Mouse (Mus musculus) embryonic facial prominence, embryonic 14.5 days (tissue): ENCODE measurements around the gene BC030499. TPM values are rescaled to one million over a fixed set of nuclear protein-coding genes. Genes with fewer than 3 reads are reported as not detected.
A peak's percentile ranks its signal among the peaks of the same experiment; 100 is the strongest.

Experiments used
- ATAC-seq: fragments of 200-750 bp; cut with Nextera tagmentation; 2 replicates; pipeline ENCODE4 v1.8.0; 2017; ENCODE audit warnings: low read depth, moderate number of reproducible peaks, moderate TSS enrichment
- DNase-seq: peaks from one replicate; pipeline ENCODE4 v3.0.0-alpha.2; 2015; ENCODE audit warnings: low spot score
- H3K27ac ChIP-seq: fragments of 300-500 bp; sonication (generic); replicated peaks from 2 replicates; pipeline ENCODE4 v1.5.1; 2014; ENCODE audit warnings: low read depth, mild to moderate bottlenecking, low read length, moderate library complexity
- H3K27me3 ChIP-seq: fragments of 300-500 bp; sonication (generic); replicated peaks from 2 replicates; pipeline ENCODE4 v1.6.1; 2014; ENCODE audit warnings: low read length; ENCODE audit not compliant: control insufficient read depth, insufficient read depth
- H3K36me3 ChIP-seq: fragments of 300-500 bp; sonication (generic); 2 replicates; pipeline ENCODE4 v1.6.1; 2014; ENCODE audit warnings: low read length, mixed read lengths; ENCODE audit not compliant: control insufficient read depth, insufficient read depth
- H3K4me1 ChIP-seq: fragments of 300-500 bp; sonication (generic); 2 replicates; pipeline ENCODE4 v1.6.1; 2014; ENCODE audit warnings: antibody characterized with exemption, low read length; ENCODE audit not compliant: control insufficient read depth, insufficient read depth
- H3K4me2 ChIP-seq: fragments of 300-500 bp; sonication (generic); 2 replicates; pipeline ENCODE4 v1.6.1; 2014; ENCODE audit warnings: low read depth, mild to moderate bottlenecking, low read length, moderate library complexity, mixed read lengths
- H3K4me3 ChIP-seq: fragments of 300-500 bp; sonication (generic); 2 replicates; pipeline ENCODE4 v1.5.1; 2014; ENCODE audit warnings: low read depth, mild to moderate bottlenecking, low read length
- H3K9ac ChIP-seq: fragments of 300-500 bp; sonication (generic); 2 replicates; pipeline ENCODE4 v1.6.1; 2014; ENCODE audit warnings: low read depth, mild to moderate bottlenecking, low read length, moderate library complexity, mixed read lengths
- H3K9me3 ChIP-seq: fragments of 300-500 bp; sonication (generic); 2 replicates; pipeline ENCODE4 v1.6.1; 2016; ENCODE audit warnings: low read length; ENCODE audit not compliant: control insufficient read depth
- WGBS: fragments of 180-500 bp; shearing (Covaris S2); extraction: QIAGEN DNeasy Blood & Tissue Kit; methylation state at CpG from one replicate; pipeline ENCODE4 v1.1.7; 2014; 5-methylcytosine and 5-hydroxymethylcytosine counted together
- polyA plus RNA-seq: library from polyadenylated mRNA; unstranded; fragments of >200 nt; fragmentation: Nextera tagmentation; extraction: Ambion mirVana; gene quantifications from 2 replicates; pipeline ENCODE4 v1.2.1, GENCODE M21; 2014

The BC030499 gene
- polyA plus RNA-seq, 1 experiment from 2014 or later, result 0.11 TPM

GRCm38 (mm10) chr11:78322076-78322831, 31.6 kb downstream of the BC030499 start:
- H3K4me3 ChIP-seq, result peak overlapping the region; percentile 28; the same call in 1 of the 2 replicates
- H3K27me3 ChIP-seq, result no peaks in the 10 kb centered on the region
- 29% methylated on average over 2 of the region's 2 CpGs for WGBS
- peaks cover 42% of the 10 kb centered on the region for H3K36me3 ChIP-seq
- H3K4me2 ChIP-seq, result peak overlapping the region; percentile 49
- peaks cover 11% of the 10 kb centered on the region for H3K4me1 ChIP-seq
- DNase-seq (peak; percentile 76), ATAC-seq (peak; percentile 13; the same call in 1 of the 2 replicates)
- H3K9me3 ChIP-seq, result no peaks in the 10 kb centered on the region
- no peak overlapping the region for H3K9ac ChIP-seq
- peak overlapping the region; percentile 36 for H3K27ac ChIP-seq

- H3K4me3 ChIP-seq, result peak within 1 kb of the TSS; percentile 28
- H3K27ac ChIP-seq, result peak within 1 kb of the TSS; percentile 36
- H3K4me1 ChIP-seq, result peaks cover 11% of the 10 kb centered on the region
- peak; percentile 93 for ATAC-seq
- H3K36me3 ChIP-seq, result peaks cover 36% of the 10 kb centered on the region
- DNase-seq, result peak; percentile 96
- 0 out of 2 replicates have a peak within 1 kb of the TSS, but pooled peaks have one; percentile 30 for H3K9ac ChIP-seq
- WGBS, result 2% methylated on average over 15 of the region's 15 CpGs
- H3K4me2 ChIP-seq, result peak within 1 kb of the TSS; percentile 49
- no peaks in the 10 kb centered on the region for H3K9me3 ChIP-seq
- no peaks in the 10 kb centered on the region for H3K27me3 ChIP-seq
These were observed 32.2 kb downstream of the BC030499 start, which contains the start of gene Aldoc for GRCm38 (mm10) chr11:78322860-78323259. Gene Aldoc, plus strand, starts transcription at chr11:78322968.

GRCm38 (mm10) chr11:78324000-78324785, 33.6 kb downstream of the BC030499 start:
- Histone ChIP-seq H3K4me1 (peaks cover 14% of the 10 kb centered on the region), H3K9ac (no peak overlapping the region), H3K27me3 (no peaks in the 10 kb centered on the region), H3K27ac (no peak overlapping the region), H3K4me2 (0 out of 2 replicates have a peak overlapping the region, but pooled peaks have one; percentile 49), H3K36me3 (peaks cover 22% of the 10 kb centered on the region), H3K9me3 (no peaks in the 10 kb centered on the region), H3K4me3 (no peak overlapping the region)
- no peak for ATAC-seq
- DNase-seq, result peak; percentile 30
- WGBS, result 89% methylated on average over 15 of the region's 15 CpGs

- H3K4me2 ChIP-seq, result no peak overlapping the region
- H3K4me1 ChIP-seq, result peaks cover 15% of the 10 kb centered on the region
- H3K27me3 ChIP-seq, result no peaks in the 10 kb centered on the region
- H3K27ac ChIP-seq, result no peak overlapping the region
- no peak overlapping the region for H3K9ac ChIP-seq
- WGBS, result 95% methylated on average over 12 of the region's 12 CpGs
- H3K4me3 ChIP-seq, result no peak overlapping the region
- H3K9me3 ChIP-seq, result no peaks in the 10 kb centered on the region
- no peak for DNase-seq
- no peak for ATAC-seq
- peaks cover 16% of the 10 kb centered on the region for H3K36me3 ChIP-seq
These were observed 34.3 kb downstream of the BC030499 start for GRCm38 (mm10) chr11:78324965-78325364.

GRCm38 (mm10) chr11:78327215-78327614, 36.6 kb downstream of the BC030499 start:
- no peak overlapping the region for H3K9ac ChIP-seq
- WGBS, result 92% methylated on average over 4 of the region's 4 CpGs
- ATAC-seq (no peak), DNase-seq (no peak)
- H3K4me3 ChIP-seq, result no peak overlapping the region
- H3K36me3 ChIP-seq, result no peaks in the 10 kb centered on the region
- H3K27me3 ChIP-seq, result no peaks in the 10 kb centered on the region
- H3K4me2 ChIP-seq, result no peak overlapping the region
- no peaks in the 10 kb centered on the region for H3K9me3 ChIP-seq
- peaks cover 15% of the 10 kb centered on the region for H3K4me1 ChIP-seq
- H3K27ac ChIP-seq, result no peak overlapping the region

GRCm38 (mm10) chr11:78327634-78328511, 37.2 kb downstream of the BC030499 start, which contains the start of gene Pigs:
Gene Pigs, plus strand, starts transcription at chr11:78328415.
- 13% methylated on average over 37 of the region's 37 CpGs for WGBS
- Histone ChIP-seq H3K9me3 (no peaks in the 10 kb centered on the region), H3K36me3 (0 out of 2 replicates have a peak, but pooled peaks cover 4% of the 10 kb centered on the region), H3K27me3 (no peaks in the 10 kb centered on the region), H3K4me2 (peak within 1 kb of the TSS; percentile 86), H3K27ac (peak within 1 kb of the TSS; percentile 71; the same call in 1 of the 2 replicates), H3K4me1 (peaks cover 11% of the 10 kb centered on the region), H3K4me3 (peak within 1 kb of the TSS; percentile 70), H3K9ac (peak within 1 kb of the TSS; percentile 77)
- DNase-seq (peak; percentile 97), ATAC-seq (peak; percentile 98)

GRCm38 (mm10) chr11:78328512-78329056, 37.9 kb downstream of the BC030499 start:
- WGBS, result 3% methylated on average over 24 of the region's 41 CpGs
- peak overlapping the region; percentile 70 for H3K4me3 ChIP-seq
- H3K9me3 ChIP-seq, result no peaks in the 10 kb centered on the region
- H3K4me1 ChIP-seq, result 0 out of 2 replicates have a peak, but pooled peaks cover 4% of the 10 kb centered on the region
- peak overlapping the region; percentile 86 for H3K4me2 ChIP-seq
- H3K27ac ChIP-seq, result peak overlapping the region; percentile 71; the same call in 1 of the 2 replicates
- ATAC-seq (peak; percentile 75), DNase-seq (no peak)
- no peaks in the 10 kb centered on the region for H3K27me3 ChIP-seq
- 0 out of 2 replicates have a peak, but pooled peaks cover 9% of the 10 kb centered on the region for H3K36me3 ChIP-seq
- peak overlapping the region; percentile 77 for H3K9ac ChIP-seq
